Mouse (Mus musculus): ENCODE data around the gene Aff2. TPM values are rescaled to one million over a fixed set of nuclear protein-coding genes. Genes with fewer than 3 reads are reported as not detected.
A peak's percentile ranks its signal among the peaks of the same experiment; 100 is the strongest.

Aff2 gene
- polyA plus RNA-seq, 1 experiment from 2014 or later = 9.6 TPM

- no peak for ATAC-seq
- Histone ChIP-seq H3K4me2 (ENCODE audit: low read length) (no peak overlapping the region), H3K4me3 (ENCODE audit: low read depth, low read length) (no peak overlapping the region), H3K36me3 (ENCODE audit: control insufficient read depth, insufficient read depth, low read length) (no peaks in the 10 kb centered on the region), H3K4me1 (ENCODE audit: control insufficient read depth, insufficient read depth, low read length) (no peaks in the 10 kb centered on the region), H3K9ac (ENCODE audit: low read length) (no peak overlapping the region), H3K27ac (ENCODE audit: low read depth, low read length) (no peak overlapping the region), H3K27me3 (replicated peaks; ENCODE audit: control insufficient read depth, insufficient read depth, low read length) (no peaks in the 10 kb centered on the region), H3K9me3 (replicated peaks; ENCODE audit: control insufficient read depth, low read length) (no peaks in the 10 kb centered on the region)
- 90% methylated on average over 2 of the region's 2 CpGs for WGBS
- no peak for DNase-seq (ENCODE audit: low spot score)
Measured at GRCm38 (mm10) chrX:69815054-69815453, 455.0 kb downstream of the Aff2 start.

- WGBS = 73% methylated on average over 3 of the region's 3 CpGs
- Histone ChIP-seq H3K9ac (ENCODE audit: low read length) (no peak overlapping the region), H3K9me3 (replicated peaks; ENCODE audit: control insufficient read depth, low read length) (no peaks in the 10 kb centered on the region), H3K36me3 (ENCODE audit: control insufficient read depth, insufficient read depth, low read length) (no peaks in the 10 kb centered on the region), H3K4me1 (ENCODE audit: control insufficient read depth, insufficient read depth, low read length) (no peaks in the 10 kb centered on the region), H3K4me3 (ENCODE audit: low read depth, low read length) (no peak overlapping the region), H3K27ac (ENCODE audit: low read depth, low read length) (no peak overlapping the region), H3K27me3 (replicated peaks; ENCODE audit: control insufficient read depth, insufficient read depth, low read length) (no peaks in the 10 kb centered on the region), H3K4me2 (ENCODE audit: low read length) (no peak overlapping the region)
- ATAC-seq = peak; percentile 54; the same call in 1 of the 2 replicates
- DNase-seq (ENCODE audit: low spot score) = peak; percentile 48
Measured at GRCm38 (mm10) chrX:69817679-69818078, 457.6 kb downstream of the Aff2 start.

GRCm38 (mm10) chrX:69818188-69818587, 458.1 kb downstream of the Aff2 start:
- no peak overlapping the region for H3K4me2 ChIP-seq (ENCODE audit: low read length)
- H3K9ac ChIP-seq (ENCODE audit: low read length) = no peak overlapping the region
- no peaks in the 10 kb centered on the region for H3K36me3 ChIP-seq (ENCODE audit: control insufficient read depth, insufficient read depth, low read length)
- H3K9me3 ChIP-seq (replicated peaks; ENCODE audit: control insufficient read depth, low read length) = no peaks in the 10 kb centered on the region
- no peaks in the 10 kb centered on the region for H3K27me3 ChIP-seq (replicated peaks; ENCODE audit: control insufficient read depth, insufficient read depth, low read length)
- 50% methylated on average over 5 of the region's 5 CpGs for WGBS
- no peak overlapping the region for H3K4me3 ChIP-seq (ENCODE audit: low read depth, low read length)
- no peak overlapping the region for H3K27ac ChIP-seq (ENCODE audit: low read depth, low read length)
- H3K4me1 ChIP-seq (ENCODE audit: control insufficient read depth, insufficient read depth, low read length) = no peaks in the 10 kb centered on the region
- peak; percentile 41 for DNase-seq (ENCODE audit: low spot score)
- no peak for ATAC-seq

GRCm38 (mm10) chrX:69867601-69868000, 507.5 kb downstream of the Aff2 start:
- Histone ChIP-seq H3K9ac (ENCODE audit: low read length) (no peak overlapping the region), H3K4me3 (ENCODE audit: low read depth, low read length) (no peak overlapping the region), H3K27ac (ENCODE audit: low read depth, low read length) (no peak overlapping the region), H3K9me3 (replicated peaks; ENCODE audit: control insufficient read depth, low read length) (no peaks in the 10 kb centered on the region), H3K4me2 (ENCODE audit: low read length) (no peak overlapping the region), H3K4me1 (ENCODE audit: control insufficient read depth, insufficient read depth, low read length) (no peaks in the 10 kb centered on the region), H3K27me3 (replicated peaks; ENCODE audit: control insufficient read depth, insufficient read depth, low read length) (no peaks in the 10 kb centered on the region), H3K36me3 (ENCODE audit: control insufficient read depth, insufficient read depth, low read length) (no peaks in the 10 kb centered on the region)
- DNase-seq (ENCODE audit: low spot score) = no peak
- ATAC-seq = no peak
- 80% methylated on average over 5 of the region's 5 CpGs for WGBS

GRCm38 (mm10) chrX:69891713-69892112, 531.6 kb downstream of the Aff2 start:
- no peaks in the 10 kb centered on the region for H3K4me1 ChIP-seq (ENCODE audit: control insufficient read depth, insufficient read depth, low read length)
- H3K9me3 ChIP-seq (replicated peaks; ENCODE audit: control insufficient read depth, low read length) = no peaks in the 10 kb centered on the region
- no peak overlapping the region for H3K27ac ChIP-seq (ENCODE audit: low read depth, low read length)
- H3K4me2 ChIP-seq (ENCODE audit: low read length) = no peak overlapping the region
- ATAC-seq = no peak
- peak; percentile 15 for DNase-seq (ENCODE audit: low spot score)
- WGBS = 58% methylated on average over 3 of the region's 3 CpGs
- H3K9ac ChIP-seq (ENCODE audit: low read length) = no peak overlapping the region
- H3K36me3 ChIP-seq (ENCODE audit: control insufficient read depth, insufficient read depth, low read length) = no peaks in the 10 kb centered on the region
- no peak overlapping the region for H3K4me3 ChIP-seq (ENCODE audit: low read depth, low read length)
- H3K27me3 ChIP-seq (replicated peaks; ENCODE audit: control insufficient read depth, insufficient read depth, low read length) = no peaks in the 10 kb centered on the region

All from forebrain, embryonic 14.5 days (tissue).